Mouse (Mus musculus) small intestine, adult 2 months (tissue): ENCODE measurements around the gene Nudt1.

Experiments used
- CTCF ChIP-seq: fragments of 200-500 bp; IDR thresholded peaks from 2 replicates; pipeline ENCODE4 v1.5.1; 2012; ENCODE audit warnings: low read depth, mild to moderate bottlenecking, control low read depth, inconsistent platforms, low read length, moderate library complexity, mixed read lengths; ENCODE audit not compliant: insufficient replicate concordance, insufficient read length; ENCODE audit errors: extremely low read depth
- POLR2A ChIP-seq: fragments of 200-500 bp; IDR thresholded peaks from 2 replicates; pipeline ENCODE4 v1.6.1; 2012; ENCODE audit warnings: low read depth, mild to moderate bottlenecking, control low read depth, inconsistent platforms, low read length, moderate library complexity

DNA sequence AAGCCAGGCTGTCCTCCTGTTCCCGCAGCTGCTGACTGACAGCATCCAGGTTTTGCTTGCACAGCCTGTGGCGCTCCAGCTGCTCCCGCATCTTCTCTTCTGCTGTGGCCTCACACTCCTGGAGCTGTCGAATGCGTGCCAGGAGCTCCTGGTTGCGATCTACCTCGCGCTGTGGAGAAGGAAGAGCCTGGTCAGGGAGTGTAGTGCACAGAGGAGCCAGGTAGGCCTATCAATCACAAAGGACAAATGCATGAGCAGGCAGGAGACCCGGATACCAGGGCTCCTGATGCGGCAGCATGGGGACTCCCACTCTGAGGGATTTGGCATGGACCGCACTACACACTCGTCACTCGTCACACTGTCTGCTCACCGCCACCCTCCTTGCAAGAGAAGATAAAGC, 13.9 kb upstream of the Nudt1 start:
- TF ChIP-seq CTCF: no peak
- TF ChIP-seq POLR2A: no peak
